Mouse (Mus musculus) adrenal gland, postnatal 25 days (tissue): ENCODE measurements around the gene Litaf. TPM values are rescaled to one million over a fixed set of nuclear protein-coding genes. Genes with fewer than 3 reads are reported as not detected.
A peak's percentile ranks its signal among the peaks of the same experiment; 100 is the strongest.
"Not testable (repeated sequence)": the region's sequence is repeated elsewhere in the genome, so short reads cannot be mapped to it uniquely, and the experiment has no call there.

Experiments
- DNase-seq: peaks from one replicate; pipeline ENCODE4 v3.0.0; 2021; ENCODE audit warnings: mixed read lengths
- total RNA-seq: library from RNA; stranded (reverse); gene quantifications from 2 replicates; pipeline ENCODE4 v1.2.3, GENCODE M21; 2021

Litaf gene
- total RNA-seq, 1 experiment from 2014 or later: 46.5 TPM

GRCm38 (mm10) chr16:10990763-10991162, 75.2 kb downstream of the Litaf start:
- DNase-seq: no peak

GRCm38 (mm10) chr16:10989896-10990295, 76.1 kb downstream of the Litaf start:
- DNase-seq: no peak

- no peak for DNase-seq
Measured at GRCm38 (mm10) chr16:10989361-10989760, 76.6 kb downstream of the Litaf start.

- DNase-seq: no peak
Measured at GRCm38 (mm10) chr16:10988261-10988660, 77.7 kb downstream of the Litaf start.

GRCm38 (mm10) chr16:10984534-10984933, 81.4 kb downstream of the Litaf start:
- no peak for DNase-seq

- no peak for DNase-seq
Measured at GRCm38 (mm10) chr16:10981493-10982070, 84.4 kb downstream of the Litaf start.

GRCm38 (mm10) chr16:10979064-10979803, 86.7 kb downstream of the Litaf start:
- no peak for DNase-seq

GRCm38 (mm10) chr16:10977877-10978276, 88.1 kb downstream of the Litaf start:
- no peak for DNase-seq

GRCm38 (mm10) chr16:10976202-10976631, 89.7 kb downstream of the Litaf start:
- peak; percentile 19 for DNase-seq

GRCm38 (mm10) chr16:10974939-10975338, 91.0 kb downstream of the Litaf start:
- no peak for DNase-seq

- peak; percentile 44 for DNase-seq
Measured at GRCm38 (mm10) chr16:10974037-10974446, 91.9 kb downstream of the Litaf start.

GRCm38 (mm10) chr16:10972259-10972658, 93.7 kb downstream of the Litaf start:
- peak; percentile 35 for DNase-seq

- not testable (repeated sequence) for DNase-seq
Measured at GRCm38 (mm10) chr16:10969944-10970343, 96.0 kb downstream of the Litaf start.

GRCm38 (mm10) chr16:10969342-10969741, 96.6 kb downstream of the Litaf start:
- DNase-seq: no peak

- no peak for DNase-seq
Measured at GRCm38 (mm10) chr16:10968299-10968698, 97.7 kb downstream of the Litaf start.

GRCm38 (mm10) chr16:10967756-10968155, 98.2 kb downstream of the Litaf start:
- no peak for DNase-seq

- no peak for DNase-seq
Measured at GRCm38 (mm10) chr16:10967013-10967412, 98.9 kb downstream of the Litaf start.

- DNase-seq: no peak
Measured at GRCm38 (mm10) chr16:10965034-10965433, 100.9 kb downstream of the Litaf start.

- no peak for DNase-seq
Measured at GRCm38 (mm10) chr16:10960916-10961315, 105.0 kb downstream of the Litaf start.

- DNase-seq: no peak
Measured at GRCm38 (mm10) chr16:10958763-10959440, 107.1 kb downstream of the Litaf start.

- not testable (repeated sequence) for DNase-seq
Measured at GRCm38 (mm10) chr16:10958307-10958706, 107.7 kb downstream of the Litaf start.

GRCm38 (mm10) chr16:10957794-10958193, 108.2 kb downstream of the Litaf start:
- no peak for DNase-seq
